Mouse (Mus musculus) forebrain, embryonic 12.5 days (tissue): ENCODE data around the gene Ndel1. TPM values are rescaled to one million over a fixed set of nuclear protein-coding genes. Genes with fewer than 3 reads are reported as not detected.

Source experiments
- ATAC-seq: fragments of 200-750 bp; cut with Nextera tagmentation; 2 replicates; pipeline ENCODE4 v1.8.0; 2017; ENCODE audit warnings: moderate TSS enrichment; ENCODE audit not compliant: low FRiP score
- H3K27ac ChIP-seq: fragments of 300-500 bp; sonication (generic); 2 replicates; pipeline ENCODE4 v1.5.1; 2016; ENCODE audit warnings: mild to moderate bottlenecking
- H3K27me3 ChIP-seq: fragments of 300-500 bp; sonication (generic); 2 replicates; pipeline ENCODE4 v1.6.1; 2016; ENCODE audit warnings: mild to moderate bottlenecking
- H3K36me3 ChIP-seq: fragments of 300-500 bp; sonication (generic); replicated peaks from 2 replicates; pipeline ENCODE4 v1.6.1; 2016; ENCODE audit warnings: mild to moderate bottlenecking
- H3K4me1 ChIP-seq: fragments of 300-500 bp; sonication (generic); 2 replicates; pipeline ENCODE4 v1.6.1; 2016
- H3K4me2 ChIP-seq: fragments of 300-500 bp; sonication (generic); 2 replicates; pipeline ENCODE4 v1.6.1; 2016; ENCODE audit warnings: mild to moderate bottlenecking, moderate library complexity
- H3K4me3 ChIP-seq: fragments of 300-500 bp; sonication (generic); replicated peaks from 2 replicates; pipeline ENCODE4 v1.5.1; 2016; ENCODE audit warnings: mild to moderate bottlenecking
- H3K9ac ChIP-seq: fragments of 300-500 bp; sonication (generic); 2 replicates; pipeline ENCODE4 v1.6.1; 2016; ENCODE audit warnings: mild to moderate bottlenecking
- H3K9me3 ChIP-seq: fragments of 300-500 bp; sonication (generic); 2 replicates; pipeline ENCODE4 v1.6.1; 2016
- WGBS: fragments of 180-500 bp; shearing (Covaris S2); methylation state at CpG from one replicate; pipeline ENCODE4 v1.1.7; 2016; 5-methylcytosine and 5-hydroxymethylcytosine counted together
- polyA plus RNA-seq: library from polyadenylated mRNA; unstranded; fragments of >200 nt; fragmentation: Nextera tagmentation; extraction: Ambion mirVana; gene quantifications from 2 replicates; pipeline ENCODE4 v1.2.1, GENCODE M21; 2016

The Ndel1 gene
- polyA plus RNA-seq, 1 experiment from 2014 or later: 61.3 TPM

- WGBS: 70% methylated on average over 2 of the region's 2 CpGs
- Histone ChIP-seq H3K4me1 (no peaks in the 10 kb centered on the region), H3K27me3 (no peaks in the 10 kb centered on the region; the same call in 1 of the 2 replicates), H3K9ac (no peak overlapping the region), H3K4me3 (no peak overlapping the region), H3K4me2 (no peak overlapping the region), H3K36me3 (no peaks in the 10 kb centered on the region), H3K9me3 (no peaks in the 10 kb centered on the region), H3K27ac (no peak overlapping the region)
- ATAC-seq: no peak
These were observed 17.0 kb upstream of the Ndel1 start for GRCm38 (mm10) chr11:68888653-68889052.

DNA sequence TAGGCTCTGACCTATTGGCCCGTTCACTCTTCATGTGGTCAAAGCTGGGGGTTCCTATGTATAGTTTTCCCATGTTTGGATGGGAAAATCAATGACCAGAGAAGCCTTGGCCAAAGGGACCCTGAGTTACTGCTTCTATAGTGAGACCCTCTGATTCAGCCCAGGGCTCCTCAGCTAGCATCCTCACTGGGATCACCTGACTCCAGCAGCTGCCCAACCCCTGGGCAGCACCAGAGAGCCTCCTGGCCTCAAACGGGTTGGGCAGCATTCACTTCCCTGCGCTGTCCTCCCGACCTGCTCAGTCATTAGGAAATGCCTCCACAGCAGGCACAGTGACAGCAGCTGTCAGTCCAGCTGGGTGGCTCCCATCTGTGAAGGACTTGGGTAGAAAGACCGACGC lies 16.6 kb upstream of the Ndel1 start, which contains the start of gene Rnf222:
Rnf222 (plus strand) TSS at position 301 of the 400 bp plus-strand sequence.
- Histone ChIP-seq H3K36me3 (no peaks in the 10 kb centered on the region), H3K4me1 (no peaks in the 10 kb centered on the region), H3K4me3 (no peak within 1 kb of the TSS), H3K4me2 (no peak within 1 kb of the TSS), H3K27me3 (no peaks in the 10 kb centered on the region; the same call in 1 of the 2 replicates), H3K9ac (no peak within 1 kb of the TSS), H3K9me3 (no peaks in the 10 kb centered on the region), H3K27ac (no peak within 1 kb of the TSS)
- ATAC-seq: no peak
- WGBS: 37% methylated on average over 6 of the region's 6 CpGs

DNA sequence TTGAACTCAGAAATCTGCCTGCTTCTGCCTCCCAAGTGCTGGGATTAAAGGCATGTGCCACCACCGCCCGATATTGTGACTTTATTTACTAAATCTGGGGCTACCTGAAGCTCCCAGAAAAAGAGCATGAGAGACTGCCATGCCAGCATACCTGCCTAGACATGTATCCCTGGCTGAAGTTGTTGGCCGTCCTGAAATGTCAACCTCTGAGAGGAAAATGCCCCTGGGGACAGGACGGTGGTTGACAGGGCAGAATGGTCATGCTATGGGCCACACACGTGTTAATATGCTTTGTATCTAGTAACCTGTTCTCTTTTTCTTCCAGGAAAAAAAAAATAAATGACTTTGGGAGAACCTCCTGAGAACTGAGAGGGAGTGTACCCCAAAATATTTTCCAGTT lies 14.4 kb upstream of the Ndel1 start:
- H3K4me1 ChIP-seq: no peaks in the 10 kb centered on the region
- no peak overlapping the region for H3K4me2 ChIP-seq
- no peaks in the 10 kb centered on the region for H3K9me3 ChIP-seq
- H3K4me3 ChIP-seq: no peak overlapping the region
- 83% methylated on average over 5 of the region's 5 CpGs for WGBS
- H3K9ac ChIP-seq: no peak overlapping the region
- H3K27ac ChIP-seq: no peak overlapping the region
- no peaks in the 10 kb centered on the region for H3K36me3 ChIP-seq
- H3K27me3 ChIP-seq: no peaks in the 10 kb centered on the region; the same call in 1 of the 2 replicates
- ATAC-seq: no peak

DNA sequence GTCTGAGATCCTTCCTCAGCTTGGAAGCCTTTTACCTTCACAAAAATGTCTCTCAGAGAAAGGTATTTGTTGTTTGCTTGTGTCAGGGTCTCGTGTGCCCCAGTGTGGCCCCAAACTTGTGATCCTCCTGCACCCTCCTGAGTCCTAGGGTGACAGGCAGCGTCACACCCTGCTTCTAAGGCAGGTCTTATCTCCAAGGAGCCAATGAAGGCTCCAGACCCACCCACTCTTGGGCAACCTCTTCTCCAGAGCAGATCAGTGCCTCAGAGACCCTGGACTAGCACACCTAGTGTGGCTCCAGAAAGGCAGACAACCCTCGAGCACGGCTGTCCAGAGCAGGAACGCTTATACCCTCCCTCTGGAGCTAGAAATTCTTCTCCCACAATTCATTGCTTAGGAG lies 12.7 kb upstream of the Ndel1 start:
- no peak overlapping the region for H3K4me3 ChIP-seq
- WGBS: 78% methylated on average over 5 of the region's 5 CpGs
- H3K9ac ChIP-seq: no peak overlapping the region
- H3K4me2 ChIP-seq: no peak overlapping the region
- no peak overlapping the region for H3K27ac ChIP-seq
- H3K4me1 ChIP-seq: no peaks in the 10 kb centered on the region
- H3K36me3 ChIP-seq: no peaks in the 10 kb centered on the region
- no peaks in the 10 kb centered on the region; the same call in 1 of the 2 replicates for H3K27me3 ChIP-seq
- no peak for ATAC-seq
- H3K9me3 ChIP-seq: no peaks in the 10 kb centered on the region

DNA sequence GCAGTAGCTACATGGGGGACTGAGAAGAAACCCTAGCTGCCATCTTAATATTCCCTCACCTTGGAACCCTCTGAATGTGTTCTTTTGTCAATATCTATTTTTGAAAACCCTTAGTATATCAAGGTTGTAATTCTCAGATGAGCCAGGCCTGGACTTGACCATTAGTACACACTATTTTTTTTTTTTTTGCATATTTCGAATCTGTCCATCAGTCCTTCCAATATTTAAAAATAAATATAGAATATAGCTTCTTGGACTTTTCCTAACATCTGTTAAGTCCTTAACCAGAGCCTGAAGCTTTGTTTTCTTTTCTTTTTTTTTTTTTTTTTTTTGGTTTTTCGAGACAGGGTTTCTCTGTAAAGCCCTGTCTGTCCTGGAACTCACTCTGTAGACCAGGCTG lies 12.2 kb upstream of the Ndel1 start:
- H3K4me2 ChIP-seq: no peak overlapping the region
- no peak overlapping the region for H3K27ac ChIP-seq
- WGBS: 79% methylated on average over 2 of the region's 2 CpGs
- H3K36me3 ChIP-seq: no peaks in the 10 kb centered on the region
- ATAC-seq: no peak
- no peaks in the 10 kb centered on the region; the same call in 1 of the 2 replicates for H3K27me3 ChIP-seq
- H3K4me1 ChIP-seq: no peaks in the 10 kb centered on the region
- no peak overlapping the region for H3K4me3 ChIP-seq
- H3K9me3 ChIP-seq: no peaks in the 10 kb centered on the region
- H3K9ac ChIP-seq: no peak overlapping the region

DNA sequence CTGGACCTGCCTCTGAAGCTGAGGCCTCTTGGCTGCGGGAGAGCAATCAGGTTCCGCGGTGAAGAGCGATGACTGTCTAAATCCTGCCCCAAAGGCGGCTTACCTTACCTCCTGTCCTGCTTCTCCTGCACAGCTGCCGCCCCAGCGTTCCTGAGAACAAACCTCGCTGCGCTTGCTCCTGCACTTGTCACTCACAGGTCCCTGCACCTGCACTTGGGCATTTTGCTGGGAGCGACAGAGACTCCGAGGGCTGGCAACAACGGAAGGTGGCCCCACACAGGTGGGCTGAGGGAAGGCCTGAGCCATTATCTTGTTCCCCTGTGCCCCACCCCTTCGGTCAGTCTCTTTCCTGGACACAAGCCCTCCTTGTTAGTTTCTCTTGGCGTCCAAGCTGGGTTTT lies 10.4 kb upstream of the Ndel1 start:
- no peak overlapping the region for H3K4me2 ChIP-seq
- no peak for ATAC-seq
- H3K36me3 ChIP-seq: no peaks in the 10 kb centered on the region
- H3K4me3 ChIP-seq: no peak overlapping the region
- no peaks in the 10 kb centered on the region for H3K9me3 ChIP-seq
- no peak overlapping the region for H3K9ac ChIP-seq
- H3K27ac ChIP-seq: no peak overlapping the region
- H3K4me1 ChIP-seq: no peaks in the 10 kb centered on the region
- WGBS: 14% methylated on average over 14 of the region's 14 CpGs
- H3K27me3 ChIP-seq: no peaks in the 10 kb centered on the region

DNA sequence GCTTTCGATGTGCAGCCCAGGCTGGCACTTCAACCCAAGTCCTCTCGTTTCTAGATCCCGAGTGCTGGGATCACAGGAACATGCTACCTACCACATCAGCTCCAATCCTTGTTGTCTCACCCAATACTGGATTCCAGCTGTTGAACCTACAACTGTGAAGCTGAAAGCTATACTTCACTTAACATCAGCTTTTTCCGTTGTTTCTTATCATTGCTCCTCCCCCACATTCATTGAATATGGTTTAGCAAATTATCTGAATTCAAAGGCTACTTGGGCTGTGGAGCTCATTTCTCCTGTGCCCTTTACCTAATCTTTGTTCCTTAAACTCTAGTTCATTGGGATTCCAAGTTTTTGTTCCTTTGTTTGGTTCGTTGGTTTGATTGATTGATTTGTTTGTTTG lies 7.2 kb upstream of the Ndel1 start:
- no peaks in the 10 kb centered on the region for H3K36me3 ChIP-seq
- no peak overlapping the region for H3K27ac ChIP-seq
- H3K4me2 ChIP-seq: no peak overlapping the region
- H3K27me3 ChIP-seq: no peaks in the 10 kb centered on the region
- no peak overlapping the region for H3K9ac ChIP-seq
- H3K9me3 ChIP-seq: no peaks in the 10 kb centered on the region
- no peak for ATAC-seq
- no peak overlapping the region for H3K4me3 ChIP-seq
- 83% methylated on average over 5 of the region's 5 CpGs for WGBS
- H3K4me1 ChIP-seq: no peaks in the 10 kb centered on the region

- ATAC-seq: no peak
- Histone ChIP-seq H3K27me3 (no peaks in the 10 kb centered on the region), H3K9me3 (no peaks in the 10 kb centered on the region), H3K4me1 (no peaks in the 10 kb centered on the region), H3K36me3 (no peaks in the 10 kb centered on the region), H3K4me2 (no peak overlapping the region), H3K4me3 (no peak overlapping the region), H3K27ac (no peak overlapping the region), H3K9ac (no peak overlapping the region)
- 0% methylated on average over 2 of the region's 2 CpGs for WGBS
These were observed 3.2 kb upstream of the Ndel1 start for GRCm38 (mm10) chr11:68874841-68875240.

DNA sequence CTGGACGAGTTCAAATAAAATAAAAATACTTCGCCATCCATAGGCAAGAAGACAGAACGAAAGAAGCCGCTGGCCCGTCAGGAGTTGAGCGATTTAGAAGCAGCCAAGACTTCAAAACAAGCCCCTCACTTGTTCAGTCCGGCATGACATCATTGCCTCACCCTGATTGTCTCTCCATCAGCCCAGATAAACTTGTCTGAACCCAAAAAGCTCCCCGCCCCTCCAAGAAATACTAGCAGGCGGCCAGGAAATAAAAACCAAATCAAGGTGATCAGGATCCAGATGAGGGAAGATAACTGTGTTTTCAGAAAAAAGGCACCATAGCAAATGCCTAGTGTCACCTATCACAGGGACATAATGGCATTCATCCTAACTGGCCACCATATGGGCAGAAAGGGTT lies 381 bp downstream of the Ndel1 start:
- no peak overlapping the region for H3K9ac ChIP-seq
- no peaks in the 10 kb centered on the region for H3K36me3 ChIP-seq
- no peak for ATAC-seq
- H3K9me3 ChIP-seq: no peaks in the 10 kb centered on the region
- WGBS: 89% methylated on average over 9 of the region's 9 CpGs
- H3K4me1 ChIP-seq: no peaks in the 10 kb centered on the region
- H3K4me2 ChIP-seq: no peak overlapping the region
- H3K4me3 ChIP-seq: no peak overlapping the region
- no peak overlapping the region for H3K27ac ChIP-seq
- H3K27me3 ChIP-seq: no peaks in the 10 kb centered on the region

DNA sequence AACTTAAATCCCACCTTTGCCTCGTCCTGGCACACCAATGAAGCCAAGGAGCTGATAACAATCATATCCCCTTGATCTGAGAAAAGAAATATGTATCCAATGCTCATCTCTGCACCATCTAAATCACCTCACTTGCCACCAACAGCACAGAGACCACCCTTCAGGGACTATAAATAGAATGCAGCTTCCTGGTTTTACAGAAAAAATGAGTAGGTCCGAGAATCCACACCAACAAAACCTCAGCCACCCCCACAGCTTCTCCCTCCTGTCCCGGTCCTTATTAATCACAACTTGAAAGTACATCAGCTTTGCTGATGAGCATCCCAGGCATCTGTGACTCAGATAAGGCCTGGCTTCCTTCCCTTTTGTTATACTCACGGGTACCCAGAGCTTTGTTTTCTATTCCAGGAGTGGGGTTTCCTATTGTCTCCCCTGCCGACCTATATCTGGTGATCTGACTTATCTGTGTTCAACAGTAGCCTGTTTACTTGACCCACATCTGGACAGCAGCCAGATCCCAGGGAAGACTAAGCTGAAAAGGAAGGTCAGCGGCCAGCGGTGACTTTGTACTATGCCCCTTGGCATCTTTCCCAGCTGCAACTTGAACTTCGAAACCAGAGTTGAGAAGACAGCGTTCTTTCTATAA lies 7.0 kb downstream of the Ndel1 start:
- Histone ChIP-seq H3K9ac (no peak overlapping the region), H3K4me1 (no peaks in the 10 kb centered on the region), H3K27ac (no peak overlapping the region), H3K4me2 (no peak overlapping the region), H3K4me3 (no peak overlapping the region), H3K27me3 (no peaks in the 10 kb centered on the region; the same call in 1 of the 2 replicates), H3K9me3 (no peaks in the 10 kb centered on the region), H3K36me3 (no peaks in the 10 kb centered on the region)
- 70% methylated on average over 9 of the region's 9 CpGs for WGBS
- ATAC-seq: no peak

GRCm38 (mm10) chr11:68863631-68864091 lies 8.0 kb downstream of the Ndel1 start:
- Histone ChIP-seq H3K27me3 (no peaks in the 10 kb centered on the region; the same call in 1 of the 2 replicates), H3K27ac (no peak overlapping the region), H3K4me3 (no peak overlapping the region), H3K36me3 (no peaks in the 10 kb centered on the region), H3K9ac (peak overlapping the region; percentile 4; the same call in 1 of the 2 replicates), H3K9me3 (no peaks in the 10 kb centered on the region), H3K4me2 (no peak overlapping the region), H3K4me1 (no peaks in the 10 kb centered on the region)
- WGBS: 83% methylated on average over 4 of the region's 4 CpGs
- ATAC-seq: no peak

DNA sequence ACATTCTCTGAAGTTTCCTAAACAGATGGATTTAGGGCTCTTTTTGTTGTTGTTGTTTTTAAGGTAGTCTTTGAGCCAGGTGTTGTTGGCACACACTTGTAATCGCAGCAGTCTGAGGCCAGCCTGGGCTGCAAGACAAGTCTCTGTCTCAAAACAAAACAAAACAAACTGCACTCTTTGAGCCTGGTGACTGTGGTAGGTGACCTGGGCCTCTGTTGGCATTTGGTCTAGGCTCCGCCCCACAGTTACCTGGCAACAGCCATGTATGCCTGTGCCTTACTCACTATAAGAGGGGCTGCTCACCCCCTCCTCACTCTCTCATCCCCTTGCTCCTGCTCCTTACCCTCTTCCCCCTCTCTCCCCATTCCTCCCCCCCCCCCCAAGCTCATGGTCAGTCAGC lies 9.4 kb downstream of the Ndel1 start:
- no peak overlapping the region for H3K4me2 ChIP-seq
- H3K4me1 ChIP-seq: no peaks in the 10 kb centered on the region
- H3K27ac ChIP-seq: no peak overlapping the region
- no peak overlapping the region for H3K4me3 ChIP-seq
- 70% methylated on average over 2 of the region's 2 CpGs for WGBS
- ATAC-seq: no peak
- H3K9ac ChIP-seq: no peak overlapping the region
- H3K36me3 ChIP-seq: no peaks in the 10 kb centered on the region
- no peaks in the 10 kb centered on the region for H3K9me3 ChIP-seq
- H3K27me3 ChIP-seq: no peaks in the 10 kb centered on the region; the same call in 1 of the 2 replicates

GRCm38 (mm10) chr11:68859943-68860593 lies 11.6 kb downstream of the Ndel1 start:
- Histone ChIP-seq H3K4me1 (no peaks in the 10 kb centered on the region), H3K9ac (no peak overlapping the region), H3K4me3 (no peak overlapping the region), H3K27me3 (peaks cover 5% of the 10 kb centered on the region), H3K9me3 (no peaks in the 10 kb centered on the region), H3K36me3 (no peaks in the 10 kb centered on the region), H3K27ac (no peak overlapping the region), H3K4me2 (no peak overlapping the region)
- ATAC-seq: no peak
- 86% methylated on average over 8 of the region's 8 CpGs for WGBS
